Mouse (Mus musculus): Measurements from ENCODE around the gene Myh6. TPM values are rescaled to one million over a fixed set of nuclear protein-coding genes. Genes with fewer than 3 reads are reported as not detected.

Gene Myh6
- polyA plus RNA-seq, 1 experiment from 2014 or later = 1.2 TPM

MicroRNAs within 50 kb of the gene (microRNA counts, 519-probe panel; counts per million panel counts)
- microRNA mmu-miR-208a (2,812 counts per million, percentile 28 among the panel's probes with 10 or more counts), microRNA mmu-miR-208b (51.3 counts per million)

Small RNA genes lying within 50 kb of the gene (microRNA-seq; reads per million reads assigned to microRNA genes)
- 3.5 reads per million, percentile 10 among the genes with 10 or more reads in this experiment for gene Mir208a
- 18.6 reads per million, percentile 29 among the genes with 10 or more reads in this experiment for gene Mir208b

Other genes with a start within 250 kb of the Myh6 start
- 4.7 and 5.3 TPM in 2 replicates for gene Slc7a8, start 185.0 kb downstream of the Myh6 start, polyA plus RNA-seq (2015; fragmentation: Nextera tagmentation; extraction: Ambion mirVana)
- gene Rnf212b, start 152.8 kb downstream of the Myh6 start, polyA plus RNA-seq (2015; fragmentation: Nextera tagmentation; extraction: Ambion mirVana) = not detected in 2 replicates
- 10.3 and 13.8 TPM in 2 replicates for gene Homez, start 96.0 kb downstream of the Myh6 start, polyA plus RNA-seq (2015; fragmentation: Nextera tagmentation; extraction: Ambion mirVana)
- 1.5 and 2.4 TPM in 2 replicates for gene Ppp1r3e, start 89.4 kb downstream of the Myh6 start, polyA plus RNA-seq (2015; fragmentation: Nextera tagmentation; extraction: Ambion mirVana)
- gene Bcl2l2, start 83.5 kb downstream of the Myh6 start, polyA plus RNA-seq (2015; fragmentation: Nextera tagmentation; extraction: Ambion mirVana) = 3.6 and 4.7 TPM in 2 replicates
- 0.34 TPM in 1 of 2 replicates, not detected in the other for gene Gm20521, start 83.5 kb downstream of the Myh6 start, polyA plus RNA-seq (2015; fragmentation: Nextera tagmentation; extraction: Ambion mirVana)
- gene Pabpn1, start 74.4 kb downstream of the Myh6 start, polyA plus RNA-seq (2015; fragmentation: Nextera tagmentation; extraction: Ambion mirVana) = 165 and 167 TPM in 2 replicates
- gene Slc22a17, start 53.8 kb downstream of the Myh6 start, polyA plus RNA-seq (2015; fragmentation: Nextera tagmentation; extraction: Ambion mirVana) = 148 and 158 TPM in 2 replicates
- 15.4 and 15.6 TPM in 2 replicates for gene Efs, start 40.8 kb downstream of the Myh6 start, polyA plus RNA-seq (2015; fragmentation: Nextera tagmentation; extraction: Ambion mirVana)
- gene Il25, start 34.2 kb downstream of the Myh6 start, polyA plus RNA-seq (2015; fragmentation: Nextera tagmentation; extraction: Ambion mirVana) = 0.38 and 0.83 TPM in 2 replicates
- 7.0 and 7.1 TPM in 2 replicates for gene Cmtm5, start 30.7 kb downstream of the Myh6 start, polyA plus RNA-seq (2015; fragmentation: Nextera tagmentation; extraction: Ambion mirVana)
- not detected in 2 replicates for gene Gm17428, start 10.0 kb upstream of the Myh6 start, polyA plus RNA-seq (2015; fragmentation: Nextera tagmentation; extraction: Ambion mirVana)
- gene Myh7, start 27.7 kb upstream of the Myh6 start, polyA plus RNA-seq (2015; fragmentation: Nextera tagmentation; extraction: Ambion mirVana) = 8.2 and 9.2 TPM in 2 replicates
- gene Ngdn, start 48.5 kb upstream of the Myh6 start, polyA plus RNA-seq (2015; fragmentation: Nextera tagmentation; extraction: Ambion mirVana) = 53.4 and 53.7 TPM in 2 replicates
- 29.4 and 31.9 TPM in 2 replicates for gene Zfhx2, start 125.4 kb upstream of the Myh6 start, polyA plus RNA-seq (2015; fragmentation: Nextera tagmentation; extraction: Ambion mirVana)
- 29.8 and 30.7 TPM in 2 replicates for gene Thtpa, start 127.9 kb upstream of the Myh6 start, polyA plus RNA-seq (2015; fragmentation: Nextera tagmentation; extraction: Ambion mirVana)
- gene Ap1g2, start 139.7 kb upstream of the Myh6 start, polyA plus RNA-seq (2015; fragmentation: Nextera tagmentation; extraction: Ambion mirVana) = 6.5 and 6.6 TPM in 2 replicates
- gene Jph4, start 150.0 kb upstream of the Myh6 start, polyA plus RNA-seq (2015; fragmentation: Nextera tagmentation; extraction: Ambion mirVana) = 22.2 and 22.6 TPM in 2 replicates

All from hindbrain, embryonic 13.5 days (tissue).